Mouse (Mus musculus) embryonic facial prominence, embryonic 10.5 days (tissue): Measurements from ENCODE around the gene Smc2. TPM values are rescaled to one million over a fixed set of nuclear protein-coding genes. Genes with fewer than 3 reads are reported as not detected.
"Not testable (repeated sequence)": the region's sequence is repeated elsewhere in the genome, so short reads cannot be mapped to it uniquely, and the experiment has no call there.

ENCODE experiments used
- DNase-seq: peaks from one replicate; pipeline ENCODE4 v3.0.0-alpha.2; 2017; ENCODE audit warnings: low spot score
- H3K27ac ChIP-seq: fragments of 300-500 bp; sonication (generic); replicated peaks from 2 replicates; pipeline ENCODE4 v1.5.1; 2016; ENCODE audit warnings: mild to moderate bottlenecking
- H3K27me3 ChIP-seq: fragments of 300-500 bp; sonication (generic); replicated peaks from 2 replicates; pipeline ENCODE4 v1.6.1; 2016; ENCODE audit warnings: low read depth, mild to moderate bottlenecking; ENCODE audit not compliant: poor library complexity, severe bottlenecking
- H3K36me3 ChIP-seq: fragments of 300-500 bp; sonication (generic); replicated peaks from 2 replicates; pipeline ENCODE4 v1.6.1; 2016; ENCODE audit warnings: mild to moderate bottlenecking, moderate library complexity
- H3K4me1 ChIP-seq: fragments of 300-500 bp; sonication (generic); 2 replicates; pipeline ENCODE4 v1.6.1; 2016
- H3K4me3 ChIP-seq: fragments of 300-500 bp; sonication (generic); 2 replicates; pipeline ENCODE4 v1.5.1; 2016; ENCODE audit warnings: mild to moderate bottlenecking, moderate library complexity
- H3K9me3 ChIP-seq: fragments of 300-500 bp; sonication (generic); 2 replicates; pipeline ENCODE4 v1.6.1; 2016; ENCODE audit warnings: mild to moderate bottlenecking
- WGBS: fragments of 180-500 bp; shearing (Covaris S2); methylation state at CpG from one replicate; pipeline ENCODE4 v1.1.7; 2016; 5-methylcytosine and 5-hydroxymethylcytosine counted together
- polyA plus RNA-seq: library from polyadenylated mRNA; unstranded; fragments of >200 nt; fragmentation: Nextera tagmentation; extraction: Ambion mirVana; gene quantifications from 2 replicates; pipeline ENCODE4 v1.2.1, GENCODE M21; 2016

Gene Smc2
- polyA plus RNA-seq, result 216 and 228 TPM in 2 replicates

DNA sequence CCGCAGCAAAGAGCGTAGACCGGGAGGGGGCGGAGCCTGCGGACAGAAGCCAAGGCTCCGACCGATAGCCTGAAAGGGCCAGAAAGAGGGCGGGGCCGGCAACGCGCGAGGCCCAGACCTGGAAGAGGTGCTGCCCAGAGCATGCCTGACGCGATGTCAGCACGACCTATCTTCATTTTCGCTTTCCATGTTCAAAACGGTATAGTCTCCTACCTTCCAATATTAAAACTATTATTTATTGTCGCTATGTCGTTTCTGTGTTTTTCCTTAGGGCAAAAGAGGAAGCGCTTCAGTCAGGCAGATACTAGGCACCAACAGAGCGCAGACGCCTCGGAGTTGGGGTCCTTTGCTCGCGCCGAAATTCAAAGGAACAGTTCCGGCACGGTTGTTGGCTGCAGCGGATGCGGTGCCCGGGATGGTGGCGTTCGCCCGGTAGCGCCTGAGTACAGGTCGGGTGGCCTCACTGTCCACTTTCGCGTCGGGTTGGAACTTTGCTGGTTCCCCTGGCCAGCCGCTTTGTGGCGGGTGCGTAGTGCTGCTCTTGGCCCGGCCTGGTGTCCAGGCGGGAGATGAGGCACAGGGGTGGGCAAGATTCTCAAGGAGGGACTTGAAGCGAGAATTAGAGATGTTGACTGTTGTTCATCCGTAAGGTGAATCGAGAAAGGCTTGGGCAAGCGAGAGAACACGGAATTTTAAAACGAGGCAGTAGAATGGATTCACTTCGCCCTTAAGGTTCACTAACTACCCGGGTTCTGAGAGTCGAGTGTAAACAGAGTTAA, at the start of gene Smc2:
Gene Smc2 (plus strand): TSS at position 358 of the 779 bp plus-strand sequence.
- Histone ChIP-seq H3K36me3 (peaks cover 24% of the 10 kb centered on the region), H3K4me3 (peak within 1 kb of the TSS; percentile 86), H3K27ac (peak within 1 kb of the TSS; percentile 92), H3K27me3 (no peaks in the 10 kb centered on the region), H3K9me3 (no peaks in the 10 kb centered on the region), H3K4me1 (peaks cover 5% of the 10 kb centered on the region)
- DNase-seq, result peak; percentile 94
- WGBS, result under 1% methylated on average over 53 of the region's 53 CpGs

DNA sequence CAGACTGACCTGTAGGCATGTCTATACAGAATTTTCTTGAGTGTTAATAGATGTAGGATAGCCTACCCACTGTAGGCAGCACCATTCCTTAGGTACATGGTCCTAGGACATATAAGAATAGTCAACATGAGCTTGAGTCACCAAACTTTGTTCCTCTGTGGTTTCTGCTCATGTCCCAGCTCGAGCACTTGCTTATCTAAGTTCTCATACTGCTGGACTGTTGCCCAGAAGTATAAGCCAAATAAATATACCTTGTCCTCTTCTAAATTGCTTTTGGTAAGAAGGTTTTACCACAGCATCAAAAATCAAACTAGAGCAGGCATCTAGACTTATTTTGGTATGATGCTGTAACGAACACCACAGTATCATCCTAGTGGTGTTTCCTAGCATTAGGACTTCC, 27.5 kb upstream of the Smc2 start:
- no peak overlapping the region for H3K4me3 ChIP-seq
- WGBS, result 91% methylated on average over 2 of the region's 2 CpGs
- H3K27ac ChIP-seq, result no peak overlapping the region
- H3K4me1 ChIP-seq, result no peaks in the 10 kb centered on the region
- no peaks in the 10 kb centered on the region for H3K9me3 ChIP-seq
- H3K36me3 ChIP-seq, result no peaks in the 10 kb centered on the region
- DNase-seq, result no peak
- no peaks in the 10 kb centered on the region for H3K27me3 ChIP-seq

DNA sequence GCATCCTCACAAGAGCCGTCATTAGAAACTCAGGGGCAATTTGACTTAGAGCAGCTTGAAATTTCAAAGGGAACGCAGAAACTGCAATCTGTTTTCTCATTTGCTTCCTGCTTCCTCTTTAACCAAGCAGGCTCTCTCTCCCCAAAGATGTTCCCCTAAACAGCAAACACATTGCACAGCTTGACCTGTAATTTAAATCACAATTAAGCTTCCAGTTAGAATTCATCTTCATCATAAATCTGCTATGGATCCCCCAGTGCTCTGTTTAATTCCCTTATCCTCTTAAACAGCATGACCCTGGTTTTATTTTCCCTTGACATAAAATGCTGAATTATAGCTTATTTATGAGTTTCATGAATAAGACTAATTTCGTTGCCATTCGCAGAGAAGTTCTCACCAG, 15.4 kb upstream of the Smc2 start:
- H3K9me3 ChIP-seq, result no peaks in the 10 kb centered on the region
- no peaks in the 10 kb centered on the region for H3K36me3 ChIP-seq
- peaks cover 3% of the 10 kb centered on the region; the same call in 1 of the 2 replicates for H3K4me1 ChIP-seq
- no peaks in the 10 kb centered on the region for H3K27me3 ChIP-seq
- DNase-seq, result no peak
- WGBS, result 74% methylated on average over 4 of the region's 4 CpGs
- no peak overlapping the region for H3K4me3 ChIP-seq
- no peak overlapping the region for H3K27ac ChIP-seq

DNA sequence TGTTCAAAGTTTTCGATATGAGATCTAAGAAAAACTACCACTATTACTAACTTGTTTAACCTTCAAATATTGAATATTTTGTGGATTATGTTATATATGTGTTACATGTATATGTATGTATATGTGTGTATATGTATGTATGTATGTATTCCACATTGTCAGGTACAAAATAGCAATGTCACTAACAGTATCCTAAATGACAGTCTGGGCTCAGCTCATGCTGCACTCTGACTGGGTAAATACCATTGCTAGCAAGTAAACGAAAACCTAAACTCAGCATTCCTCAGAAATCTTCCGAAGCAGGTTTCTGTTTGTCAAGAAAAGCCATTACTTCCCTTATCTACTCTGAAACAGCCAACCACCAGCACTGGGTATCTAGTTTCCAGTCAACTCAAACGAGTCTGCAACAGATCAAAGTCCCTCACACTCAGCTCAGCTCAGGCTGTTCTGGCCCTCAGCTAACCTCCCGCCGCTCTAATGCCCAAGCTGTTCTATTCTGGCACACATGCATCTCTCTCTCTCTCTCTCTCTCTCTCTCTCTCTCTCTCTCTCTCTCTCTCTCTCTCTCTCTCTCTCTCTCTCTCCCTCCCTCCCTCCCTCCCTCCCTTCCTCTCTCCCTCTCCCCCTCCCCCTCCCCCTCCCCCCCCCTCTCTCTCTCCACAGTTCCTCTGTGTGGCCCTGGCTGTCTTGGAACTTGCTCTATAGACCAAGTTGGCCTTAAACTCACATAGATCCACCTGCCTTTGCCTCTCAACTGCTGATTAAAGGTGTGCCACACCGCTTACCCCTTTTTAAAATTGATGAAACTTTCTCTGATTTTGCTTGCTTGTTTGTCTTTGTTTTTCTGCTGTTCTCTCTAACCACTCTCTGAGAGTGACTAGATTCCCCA, 9.5 kb upstream of the Smc2 start:
- peak; percentile 67 for DNase-seq
- no peak overlapping the region for H3K4me3 ChIP-seq
- H3K27me3 ChIP-seq, result no peaks in the 10 kb centered on the region
- peak overlapping the region; percentile 35; the same call in 1 of the 2 replicates for H3K27ac ChIP-seq
- H3K9me3 ChIP-seq, result no peaks in the 10 kb centered on the region
- H3K4me1 ChIP-seq, result peaks cover 15% of the 10 kb centered on the region
- WGBS, result 43% methylated on average over 7 of the region's 7 CpGs
- H3K36me3 ChIP-seq, result no peaks in the 10 kb centered on the region

DNA sequence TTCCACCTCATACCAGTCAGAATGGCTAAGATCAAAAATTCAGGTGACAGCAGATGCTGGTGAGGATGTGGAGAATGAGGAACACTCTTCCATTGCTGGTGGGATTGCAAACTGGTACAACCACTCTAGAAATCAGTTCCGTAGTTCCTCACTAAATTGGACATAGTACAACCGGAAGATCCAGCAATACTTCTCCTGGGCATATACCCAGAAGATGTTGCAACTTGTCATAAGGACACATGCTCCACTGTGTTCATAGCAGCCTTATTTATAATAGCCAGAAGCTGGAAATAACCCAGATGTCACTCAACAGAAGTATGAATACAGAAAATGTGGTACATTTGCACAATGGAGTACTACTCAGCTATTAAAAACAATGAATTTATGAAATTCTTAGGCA, 3.5 kb upstream of the Smc2 start:
- not testable (repeated sequence) for H3K36me3 ChIP-seq, H3K9me3 ChIP-seq, H3K27ac ChIP-seq, DNase-seq, H3K4me3 ChIP-seq, H3K27me3 ChIP-seq, H3K4me1 ChIP-seq
- WGBS, result 99% methylated on average over 2 of the region's 2 CpGs

DNA sequence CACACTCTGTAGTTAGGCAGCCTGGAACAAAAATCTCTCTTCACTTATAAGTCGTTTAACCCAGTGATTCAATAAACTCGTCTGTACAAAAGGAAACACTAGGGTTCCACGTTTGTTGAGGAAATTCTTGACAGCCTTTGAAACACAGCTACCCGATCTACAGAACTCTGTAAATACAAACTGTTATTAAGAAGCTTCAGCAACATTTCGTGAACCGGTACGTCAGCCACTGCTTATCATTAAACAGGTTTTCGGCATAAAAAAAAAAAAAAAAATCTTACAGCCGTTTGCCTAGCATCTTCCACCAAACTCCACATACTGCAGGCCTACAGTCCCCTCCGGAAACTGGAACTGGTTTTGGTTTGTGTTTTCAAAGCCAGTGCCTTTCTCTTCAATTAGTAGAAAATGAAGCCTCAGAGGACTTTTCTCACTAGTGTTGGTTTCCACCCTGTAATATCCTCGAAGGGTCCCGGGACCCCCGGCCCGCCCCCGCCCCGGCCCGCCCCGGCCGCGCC, 615 bp upstream of the Smc2 start:
- under 1% methylated on average over 20 of the region's 20 CpGs for WGBS
- no peaks in the 10 kb centered on the region for H3K9me3 ChIP-seq
- H3K27ac ChIP-seq, result peak overlapping the region; percentile 92
- peaks cover 18% of the 10 kb centered on the region for H3K36me3 ChIP-seq
- peak overlapping the region; percentile 86 for H3K4me3 ChIP-seq
- H3K27me3 ChIP-seq, result no peaks in the 10 kb centered on the region
- DNase-seq, result no peak
- H3K4me1 ChIP-seq, result peaks cover 5% of the 10 kb centered on the region

DNA sequence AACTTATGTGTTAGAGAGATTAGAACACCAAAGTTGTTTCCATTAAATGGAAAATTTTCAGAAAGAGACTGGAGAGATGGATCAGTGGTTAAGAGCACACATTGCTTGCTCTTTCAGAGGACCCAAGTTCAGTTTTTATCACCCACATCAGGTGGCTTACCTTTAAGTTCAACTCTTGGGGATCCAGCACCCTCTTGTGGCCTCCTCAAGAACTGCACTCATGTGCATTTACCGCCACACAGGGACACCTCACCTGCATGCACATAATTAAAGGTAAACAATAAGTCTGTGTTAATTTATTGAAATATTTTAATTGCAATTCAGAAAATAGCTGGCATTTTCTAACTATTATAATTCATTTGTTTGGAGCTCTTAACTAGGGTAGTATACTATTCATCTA, 20.7 kb downstream of the Smc2 start:
- H3K36me3 ChIP-seq, result peaks cover 97% of the 10 kb centered on the region
- H3K9me3 ChIP-seq, result peaks cover 4% of the 10 kb centered on the region; the same call in 1 of the 2 replicates
- no peaks in the 10 kb centered on the region for H3K27me3 ChIP-seq
- H3K4me1 ChIP-seq, result no peaks in the 10 kb centered on the region
- WGBS, result 97% methylated on average over 1 of the region's 1 CpGs
- no peak overlapping the region for H3K4me3 ChIP-seq
- DNase-seq, result peak; percentile 17
- no peak overlapping the region for H3K27ac ChIP-seq

DNA sequence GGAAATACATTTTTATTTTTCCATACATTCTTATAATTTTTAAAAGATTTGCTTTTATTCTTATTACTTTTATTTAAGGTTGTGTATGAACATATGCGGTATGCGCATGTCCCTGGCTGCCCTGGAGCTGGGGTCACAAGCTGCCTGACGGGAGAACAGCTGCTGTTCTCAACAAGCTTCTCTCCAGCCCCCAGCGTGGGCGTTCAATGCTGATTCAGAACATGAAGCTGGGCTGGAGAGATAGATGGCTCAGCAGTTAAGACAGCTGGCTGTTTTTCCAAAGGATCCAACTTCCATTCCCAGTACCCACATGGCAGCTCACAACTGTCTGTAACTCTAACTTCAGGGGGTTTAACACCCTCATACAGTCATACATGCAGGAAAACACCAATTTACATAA, 22.3 kb downstream of the Smc2 start:
- no peak overlapping the region for H3K27ac ChIP-seq
- H3K27me3 ChIP-seq, result no peaks in the 10 kb centered on the region
- H3K36me3 ChIP-seq, result peaks cover 97% of the 10 kb centered on the region
- DNase-seq, result no peak
- H3K4me3 ChIP-seq, result no peak overlapping the region
- no peaks in the 10 kb centered on the region for H3K4me1 ChIP-seq
- H3K9me3 ChIP-seq, result peaks cover 4% of the 10 kb centered on the region; the same call in 1 of the 2 replicates
- whole genome bisulfite sequencing, result 93% methylated on average over 5 of the region's 5 CpGs

DNA sequence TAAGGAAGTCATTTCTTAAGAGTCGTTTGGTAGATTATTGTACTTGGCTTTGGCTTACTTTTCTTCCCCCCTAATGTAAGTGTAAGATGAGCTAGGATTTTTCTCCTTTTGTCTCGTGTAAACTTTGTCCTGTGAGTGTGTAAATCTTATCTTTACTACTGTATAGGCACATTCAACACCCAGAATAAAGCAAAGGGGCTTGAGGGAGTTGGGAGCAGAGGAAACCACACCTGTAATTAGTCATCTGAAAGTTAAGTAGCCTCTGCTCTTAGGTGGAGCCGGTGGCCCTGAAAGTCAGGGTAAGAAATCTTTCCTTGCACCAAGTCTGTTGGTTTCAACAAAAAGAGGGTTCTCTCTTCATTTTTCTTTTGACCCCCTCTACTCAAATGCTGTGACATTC, 34.4 kb downstream of the Smc2 start:
- Histone ChIP-seq H3K27ac (no peak overlapping the region), H3K4me1 (no peaks in the 10 kb centered on the region), H3K4me3 (no peak overlapping the region), H3K9me3 (no peaks in the 10 kb centered on the region), H3K27me3 (no peaks in the 10 kb centered on the region), H3K36me3 (peaks cover 98% of the 10 kb centered on the region)
- no peak for DNase-seq
- WGBS, result 88% methylated on average over 3 of the region's 3 CpGs

DNA sequence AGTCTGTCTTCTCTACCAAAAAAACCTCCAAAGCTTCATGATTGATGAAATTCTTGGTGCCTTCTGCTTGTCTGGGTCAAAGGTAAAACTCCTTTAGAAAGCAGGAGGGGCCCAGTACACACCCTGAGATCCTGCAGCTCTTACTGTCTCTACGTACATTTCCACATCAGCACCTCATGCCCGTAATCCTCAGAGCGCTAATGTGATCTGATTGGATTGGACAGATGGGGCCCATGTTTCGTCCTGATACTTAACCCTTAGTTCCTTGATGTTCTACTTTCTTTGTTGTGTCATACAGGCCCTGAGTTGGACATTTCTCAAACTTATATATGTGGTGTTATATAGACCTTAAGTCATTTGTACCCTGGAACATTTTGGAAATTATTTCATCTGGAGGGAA, 48.4 kb downstream of the Smc2 start:
- 80% methylated on average over 4 of the region's 4 CpGs for WGBS
- H3K36me3 ChIP-seq, result peaks cover 63% of the 10 kb centered on the region
- no peak for DNase-seq
- no peak overlapping the region for H3K4me3 ChIP-seq
- H3K9me3 ChIP-seq, result no peaks in the 10 kb centered on the region
- H3K27me3 ChIP-seq, result no peaks in the 10 kb centered on the region
- H3K4me1 ChIP-seq, result no peaks in the 10 kb centered on the region
- H3K27ac ChIP-seq, result no peak overlapping the region

DNA sequence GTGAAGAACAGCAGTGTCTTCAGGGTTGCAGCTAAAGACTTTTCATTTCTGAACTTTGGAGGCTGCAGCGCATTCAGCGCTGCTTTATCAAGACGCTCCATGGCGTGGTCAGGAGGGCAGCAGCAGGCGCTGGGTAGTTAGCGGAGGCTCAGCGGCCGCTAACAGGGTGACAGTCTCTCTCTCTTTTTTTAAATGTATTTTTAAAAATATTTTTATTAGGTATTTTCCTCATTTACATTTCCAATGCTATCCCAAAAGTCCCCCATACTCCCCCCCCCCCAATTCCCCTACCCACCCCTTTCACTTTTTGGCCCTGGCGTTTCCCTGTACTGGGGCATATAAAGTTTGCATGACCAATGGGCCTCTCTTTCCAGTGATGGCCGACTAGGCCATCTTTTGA, 58.1 kb downstream of the Smc2 start, which contains the start of gene Vma21-ps:
Gene Vma21-ps (minus strand): TSS at position 101 of the 400 bp plus-strand sequence.
- H3K27ac ChIP-seq, H3K36me3 ChIP-seq, H3K4me1 ChIP-seq, DNase-seq, H3K9me3 ChIP-seq, H3K4me3 ChIP-seq, H3K27me3 ChIP-seq: not testable (repeated sequence)
- 96% methylated on average over 10 of the region's 10 CpGs for WGBS

DNA sequence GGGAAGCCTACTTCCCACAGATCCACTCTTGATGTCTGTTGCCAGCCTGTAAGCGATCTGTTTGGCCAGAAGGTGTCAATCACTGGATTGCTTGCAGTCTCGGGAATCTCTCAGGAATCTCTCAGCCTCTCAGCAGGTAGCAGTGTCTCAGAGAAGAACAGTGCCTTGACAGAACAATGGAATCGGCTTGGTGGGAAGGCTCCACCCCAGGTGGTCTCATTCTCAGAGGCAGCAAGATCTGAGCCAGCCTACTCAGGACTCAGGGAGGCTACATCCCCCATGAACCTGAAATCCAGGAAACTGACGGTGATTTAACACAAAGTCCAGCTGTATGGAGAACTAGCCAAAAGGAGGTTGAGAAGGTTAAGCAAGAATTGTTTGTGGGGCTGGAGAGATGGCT, 78.5 kb downstream of the Smc2 start:
- H3K4me3 ChIP-seq, result no peak overlapping the region
- WGBS, result 19% methylated on average over 4 of the region's 4 CpGs
- DNase-seq, result no peak
- no peaks in the 10 kb centered on the region for H3K4me1 ChIP-seq
- no peaks in the 10 kb centered on the region for H3K9me3 ChIP-seq
- no peaks in the 10 kb centered on the region for H3K36me3 ChIP-seq
- no peak overlapping the region for H3K27ac ChIP-seq
- H3K27me3 ChIP-seq, result no peaks in the 10 kb centered on the region
